Mouse (Mus musculus) midbrain, embryonic 11.5 days (tissue): ENCODE measurements around the gene Idh2. TPM values are rescaled to one million over a fixed set of nuclear protein-coding genes. Genes with fewer than 3 reads are reported as not detected.
A peak's percentile ranks its signal among the peaks of the same experiment; 100 is the strongest.
"Not testable (repeated sequence)": the region's sequence is repeated elsewhere in the genome, so short reads cannot be mapped to it uniquely, and the experiment has no call there.

Experiments used
- ATAC-seq: fragments of 200-750 bp; cut with Nextera tagmentation; 2 replicates; pipeline ENCODE4 v1.8.0; 2017; ENCODE audit warnings: moderate TSS enrichment, moderate library complexity; ENCODE audit not compliant: low FRiP score
- DNase-seq: peaks from one replicate; pipeline ENCODE4 v3.0.0; 2015; ENCODE audit warnings: low spot score; ENCODE audit errors: missing footprints
- H3K27ac ChIP-seq: fragments of 300-500 bp; sonication (generic); 2 replicates; pipeline ENCODE4 v1.5.1; 2014; ENCODE audit warnings: low read depth, low read length
- H3K27me3 ChIP-seq: fragments of 300-500 bp; sonication (generic); 2 replicates; pipeline ENCODE4 v1.6.1; 2014; ENCODE audit warnings: mild to moderate bottlenecking, low read length, moderate library complexity, mixed read lengths; ENCODE audit not compliant: control insufficient read depth, insufficient read depth
- H3K36me3 ChIP-seq: fragments of 300-500 bp; sonication (generic); 2 replicates; pipeline ENCODE4 v1.6.1; 2014; ENCODE audit warnings: mild to moderate bottlenecking, low read length, moderate library complexity, mixed read lengths; ENCODE audit not compliant: control insufficient read depth, insufficient read depth
- H3K4me1 ChIP-seq: fragments of 300-500 bp; sonication (generic); 2 replicates; pipeline ENCODE4 v1.6.1; 2014; ENCODE audit warnings: low read length; ENCODE audit not compliant: control insufficient read depth, insufficient read depth
- H3K4me2 ChIP-seq: fragments of 300-500 bp; sonication (generic); 2 replicates; pipeline ENCODE4 v1.6.1; 2014; ENCODE audit warnings: mild to moderate bottlenecking, moderate library complexity
- H3K4me3 ChIP-seq: fragments of 300-500 bp; sonication (generic); 2 replicates; pipeline ENCODE4 v1.5.1; 2014; ENCODE audit warnings: low read depth, low read length
- H3K9ac ChIP-seq: fragments of 300-500 bp; sonication (generic); 2 replicates; pipeline ENCODE4 v1.6.1; 2014; ENCODE audit warnings: low read length
- H3K9me3 ChIP-seq: fragments of 300-500 bp; sonication (generic); 2 replicates; pipeline ENCODE4 v1.6.1; 2016; ENCODE audit warnings: low read length; ENCODE audit not compliant: control insufficient read depth
- WGBS: fragments of 180-500 bp; shearing (Covaris S2); extraction: QIAGEN DNeasy Blood & Tissue Kit; methylation state at CpG from one replicate; pipeline ENCODE4 v1.1.7; 2014; 5-methylcytosine and 5-hydroxymethylcytosine counted together
- polyA plus RNA-seq: library from polyadenylated mRNA; unstranded; fragments of >200 nt; fragmentation: Nextera tagmentation; extraction: Ambion mirVana; gene quantifications from 2 replicates; pipeline ENCODE4 v1.2.1, GENCODE M21; 2014

Gene Idh2
- polyA plus RNA-seq, 1 experiment from 2014 or later, result 357 TPM

GRCm38 (mm10) chr7:80146077-80146476, 30.9 kb upstream of the Idh2 start:
- no peak overlapping the region for H3K4me3 ChIP-seq
- ATAC-seq (no peak), DNase-seq (no peak)
- no peak overlapping the region for H3K27ac ChIP-seq
- WGBS, result 95% methylated on average over 8 of the region's 8 CpGs
- no peak overlapping the region for H3K9ac ChIP-seq
- H3K4me1 ChIP-seq, result peaks cover under 1% of the 10 kb centered on the region; the same call in 1 of the 2 replicates
- no peaks in the 10 kb centered on the region for H3K27me3 ChIP-seq
- H3K36me3 ChIP-seq, result no peaks in the 10 kb centered on the region
- H3K4me2 ChIP-seq, result no peak overlapping the region
- no peaks in the 10 kb centered on the region for H3K9me3 ChIP-seq

GRCm38 (mm10) chr7:80144695-80145094, 29.5 kb upstream of the Idh2 start:
- no peak overlapping the region for H3K4me2 ChIP-seq
- 90% methylated on average over 7 of the region's 7 CpGs for WGBS
- DNase-seq (no peak), ATAC-seq (no peak)
- peaks cover 2% of the 10 kb centered on the region; the same call in 1 of the 2 replicates for H3K4me1 ChIP-seq
- no peaks in the 10 kb centered on the region for H3K9me3 ChIP-seq
- H3K27ac ChIP-seq, result no peak overlapping the region
- H3K27me3 ChIP-seq, result no peaks in the 10 kb centered on the region
- H3K36me3 ChIP-seq, result no peaks in the 10 kb centered on the region
- H3K4me3 ChIP-seq, result no peak overlapping the region
- no peak overlapping the region for H3K9ac ChIP-seq

GRCm38 (mm10) chr7:80143331-80144273, 28.4 kb upstream of the Idh2 start:
- 51% methylated on average over 22 of the region's 22 CpGs for WGBS
- no peaks in the 10 kb centered on the region for H3K36me3 ChIP-seq
- no peak for DNase-seq
- H3K4me3 ChIP-seq, result no peak overlapping the region
- H3K9me3 ChIP-seq, result no peaks in the 10 kb centered on the region
- peaks cover 2% of the 10 kb centered on the region; the same call in 1 of the 2 replicates for H3K4me1 ChIP-seq
- H3K9ac ChIP-seq, result peak overlapping the region; percentile 18; the same call in 1 of the 2 replicates
- peak overlapping the region; percentile 27; the same call in 1 of the 2 replicates for H3K27ac ChIP-seq
- peak overlapping the region; percentile 9; the same call in 1 of the 2 replicates for H3K4me2 ChIP-seq
- no peaks in the 10 kb centered on the region for H3K27me3 ChIP-seq
- ATAC-seq, result no peak

DNA sequence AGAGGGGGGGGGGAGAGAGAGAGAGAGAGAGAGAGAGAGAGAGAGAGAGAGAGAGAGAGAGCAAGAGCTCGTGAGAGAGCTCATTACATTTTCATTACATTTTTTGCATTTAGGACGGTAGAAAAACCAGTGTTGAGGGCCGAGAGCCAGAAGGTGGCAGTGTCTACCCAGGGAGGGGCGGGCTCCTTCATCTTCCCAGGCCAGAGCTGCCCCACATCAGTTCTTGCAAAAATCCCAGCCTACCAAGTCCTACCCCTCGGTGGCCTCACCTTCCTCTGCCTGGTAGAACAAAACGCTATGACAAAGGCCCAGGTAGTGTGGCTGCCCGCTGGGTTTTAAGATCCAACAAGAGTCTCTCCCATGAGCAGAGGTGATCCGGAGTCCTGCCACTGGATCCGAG, 25.6 kb upstream of the Idh2 start:
- DNase-seq (peak; percentile 97), ATAC-seq (peak; percentile 76)
- no peak overlapping the region for H3K9ac ChIP-seq
- peaks cover 2% of the 10 kb centered on the region; the same call in 1 of the 2 replicates for H3K4me1 ChIP-seq
- no peak overlapping the region for H3K4me3 ChIP-seq
- 14% methylated on average over 9 of the region's 9 CpGs for WGBS
- H3K27me3 ChIP-seq, result no peaks in the 10 kb centered on the region
- no peaks in the 10 kb centered on the region; the same call in 1 of the 2 replicates for H3K9me3 ChIP-seq
- no peaks in the 10 kb centered on the region for H3K36me3 ChIP-seq
- H3K4me2 ChIP-seq, result no peak overlapping the region
- H3K27ac ChIP-seq, result no peak overlapping the region

- Histone ChIP-seq H3K36me3 (no peaks in the 10 kb centered on the region), H3K4me1 (peaks cover 2% of the 10 kb centered on the region; the same call in 1 of the 2 replicates), H3K4me3 (no peak overlapping the region), H3K27me3 (no peaks in the 10 kb centered on the region), H3K4me2 (no peak overlapping the region), H3K27ac (no peak overlapping the region), H3K9ac (no peak overlapping the region), H3K9me3 (no peaks in the 10 kb centered on the region; the same call in 1 of the 2 replicates)
- 81% methylated on average over 1 of the region's 1 CpGs for WGBS
- DNase-seq (no peak), ATAC-seq (no peak)
These were observed 23.2 kb upstream of the Idh2 start for GRCm38 (mm10) chr7:80138375-80138774.

DNA sequence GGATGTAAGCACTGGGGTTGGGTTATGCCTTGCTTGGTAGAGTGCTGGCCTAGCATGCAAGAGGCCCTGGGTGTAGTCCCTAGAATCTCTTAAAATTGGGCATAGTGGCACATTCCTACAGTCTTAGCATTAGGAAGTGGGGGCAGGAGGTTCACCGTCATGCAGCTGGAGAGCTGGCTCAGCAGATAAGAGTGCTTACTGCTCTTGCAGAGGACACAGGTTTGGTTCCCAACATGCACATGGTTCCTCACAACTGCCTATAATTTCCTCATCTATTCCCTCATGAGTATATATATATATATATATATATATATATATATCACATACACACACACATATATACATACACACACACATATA, 20.0 kb upstream of the Idh2 start:
- no peak for ATAC-seq
- Histone ChIP-seq H3K9me3 (no peaks in the 10 kb centered on the region; the same call in 1 of the 2 replicates), H3K4me1 (no peaks in the 10 kb centered on the region), H3K27ac (no peak overlapping the region), H3K4me2 (no peak overlapping the region), H3K27me3 (no peaks in the 10 kb centered on the region), H3K4me3 (no peak overlapping the region), H3K9ac (no peak overlapping the region), H3K36me3 (no peaks in the 10 kb centered on the region)
- 90% methylated on average over 1 of the region's 1 CpGs for WGBS
- no peak for DNase-seq

DNA sequence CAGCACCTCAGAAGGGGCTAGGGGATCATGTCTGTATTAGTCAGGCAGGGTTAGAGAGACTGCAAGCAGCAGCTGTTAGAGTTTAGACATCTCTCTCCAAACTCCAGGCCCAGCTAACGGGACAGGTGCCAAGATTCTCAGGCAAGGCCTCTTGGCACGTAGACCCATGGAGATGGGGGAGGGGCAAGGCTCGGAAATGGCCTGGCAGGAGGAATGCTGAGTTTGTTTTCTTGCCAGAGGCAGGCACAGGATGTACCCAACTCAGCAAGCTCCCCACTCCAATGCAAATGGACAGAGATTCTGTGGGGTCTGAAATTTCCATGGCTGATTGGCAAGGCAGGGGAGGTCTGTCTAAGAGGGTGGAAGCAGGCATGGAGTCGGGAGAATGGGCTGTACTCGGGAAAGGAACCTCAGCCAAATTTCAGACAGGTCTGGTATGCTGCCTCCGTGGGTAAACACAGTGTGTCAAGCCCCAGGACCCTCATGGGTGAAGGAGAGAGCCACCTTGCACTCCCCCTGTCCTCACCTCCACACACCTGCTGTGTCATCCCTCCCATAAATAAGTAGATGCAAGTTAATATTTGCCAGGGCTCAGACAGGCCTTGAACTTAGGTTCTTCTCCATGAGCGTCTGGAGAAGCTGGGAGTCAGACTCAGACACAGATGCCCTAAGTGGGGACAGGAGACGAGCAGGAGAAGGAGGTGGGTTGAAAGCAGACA, 19.4 kb upstream of the Idh2 start:
- Histone ChIP-seq H3K4me1 (no peaks in the 10 kb centered on the region), H3K36me3 (no peaks in the 10 kb centered on the region), H3K4me3 (no peak overlapping the region), H3K27me3 (no peaks in the 10 kb centered on the region), H3K9ac (no peak overlapping the region), H3K27ac (no peak overlapping the region), H3K4me2 (no peak overlapping the region), H3K9me3 (no peaks in the 10 kb centered on the region; the same call in 1 of the 2 replicates)
- DNase-seq (no peak), ATAC-seq (no peak)
- 58% methylated on average over 8 of the region's 8 CpGs for whole genome bisulfite sequencing

DNA sequence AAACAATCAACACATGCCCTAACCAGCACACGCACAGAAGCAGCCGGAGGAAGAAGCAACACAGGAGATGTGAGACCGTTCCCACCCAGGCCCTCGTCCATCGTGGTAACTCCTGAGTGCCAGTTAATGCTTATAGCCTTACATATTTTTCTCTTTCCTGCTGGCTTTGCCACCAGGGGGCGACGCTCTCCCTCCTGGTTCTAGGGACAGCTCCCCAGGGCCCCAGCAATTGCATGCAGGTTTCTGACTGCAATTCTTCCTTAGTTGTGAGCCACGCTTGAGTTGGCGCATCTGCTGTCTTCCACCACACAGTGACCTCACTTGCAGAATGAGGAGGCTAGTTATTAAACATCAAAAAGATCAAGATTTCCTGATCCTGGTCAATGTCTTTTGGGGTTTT, 17.3 kb upstream of the Idh2 start:
- Histone ChIP-seq H3K36me3 (no peaks in the 10 kb centered on the region), H3K4me3 (no peak overlapping the region), H3K27ac (no peak overlapping the region), H3K4me2 (no peak overlapping the region), H3K27me3 (no peaks in the 10 kb centered on the region), H3K4me1 (no peaks in the 10 kb centered on the region), H3K9me3 (no peaks in the 10 kb centered on the region; the same call in 1 of the 2 replicates), H3K9ac (no peak overlapping the region)
- 58% methylated on average over 9 of the region's 9 CpGs for WGBS
- DNase-seq, result peak; percentile 91
- no peak for ATAC-seq

- H3K4me1 ChIP-seq, DNase-seq, H3K9ac ChIP-seq, H3K4me3 ChIP-seq, H3K4me2 ChIP-seq, H3K36me3 ChIP-seq, H3K27ac ChIP-seq, H3K9me3 ChIP-seq, H3K27me3 ChIP-seq, ATAC-seq: not testable (repeated sequence)
- 75% methylated on average over 7 of the region's 7 CpGs for WGBS
These were observed 16.1 kb upstream of the Idh2 start for GRCm38 (mm10) chr7:80131315-80131714.
